Mouse (Mus musculus): ENCODE data around the gene Osbpl3. TPM values are rescaled to one million over a fixed set of nuclear protein-coding genes. Genes with fewer than 3 reads are reported as not detected.

Gene Osbpl3
- total and polyA plus RNA-seq, 2 experiments from 2014 or later, result 3.6 to 5.6 TPM

- no peaks in the 10 kb centered on the region for H3K4me1 ChIP-seq (ENCODE audit: insufficient read depth, low read length)
- ATAC-seq (no peak), DNase-seq (ENCODE audit: low spot score) (no peak)
- H3K9ac ChIP-seq (replicated peaks; ENCODE audit: low read length), result no peak overlapping the region
- no peak for TF ChIP-seq CTCF (IDR thresholded peaks at IDR 0.05; ENCODE audit: low read depth)
- 82% methylated on average over 4 of the region's 4 CpGs for WGBS
- H3K9me3 ChIP-seq (ENCODE audit: low read length), result no peaks in the 10 kb centered on the region
- H3K36me3 ChIP-seq (ENCODE audit: insufficient read depth, low read length), result no peaks in the 10 kb centered on the region
- no peak overlapping the region for H3K4me3 ChIP-seq (ENCODE audit: low read length)
- no peak overlapping the region for H3K4me2 ChIP-seq (ENCODE audit: low read depth, low read length)
- no peak overlapping the region for H3K27ac ChIP-seq
- no peaks in the 10 kb centered on the region for H3K27me3 ChIP-seq (ENCODE audit: insufficient read depth, low read length)
These were observed 182.1 kb downstream of the Osbpl3 start for GRCm38 (mm10) chr6:50273947-50274346.

- Histone ChIP-seq H3K27ac (no peak overlapping the region), H3K27me3 (ENCODE audit: insufficient read depth, low read length) (no peaks in the 10 kb centered on the region), H3K9ac (replicated peaks; ENCODE audit: low read length) (no peak overlapping the region), H3K4me2 (ENCODE audit: low read depth, low read length) (no peak overlapping the region), H3K9me3 (ENCODE audit: low read length) (no peaks in the 10 kb centered on the region), H3K36me3 (ENCODE audit: insufficient read depth, low read length) (no peaks in the 10 kb centered on the region), H3K4me3 (ENCODE audit: low read length) (no peak overlapping the region), H3K4me1 (ENCODE audit: insufficient read depth, low read length) (no peaks in the 10 kb centered on the region)
- 67% methylated on average over 1 of the region's 1 CpGs for WGBS
- no peak for ATAC-seq
- no peak for TF ChIP-seq CTCF (IDR thresholded peaks at IDR 0.05; ENCODE audit: low read depth)
- no peak for DNase-seq (ENCODE audit: low spot score)
These were observed 182.6 kb downstream of the Osbpl3 start for GRCm38 (mm10) chr6:50273416-50273815.

- DNase-seq (ENCODE audit: low spot score) (no peak), ATAC-seq (no peak)
- no peaks in the 10 kb centered on the region for H3K27me3 ChIP-seq (ENCODE audit: insufficient read depth, low read length)
- no peaks in the 10 kb centered on the region for H3K9me3 ChIP-seq (ENCODE audit: low read length)
- H3K4me2 ChIP-seq (ENCODE audit: low read depth, low read length), result no peak within 1 kb of the TSS
- H3K36me3 ChIP-seq (ENCODE audit: insufficient read depth, low read length), result no peaks in the 10 kb centered on the region
- no peak within 1 kb of the TSS for H3K9ac ChIP-seq (replicated peaks; ENCODE audit: low read length)
- TF ChIP-seq CTCF (IDR thresholded peaks at IDR 0.05; ENCODE audit: low read depth), result no peak
- no peak within 1 kb of the TSS for H3K27ac ChIP-seq
- 72% methylated on average over 6 of the region's 6 CpGs for WGBS
- no peak within 1 kb of the TSS for H3K4me3 ChIP-seq (ENCODE audit: low read length)
- peaks cover 14% of the 10 kb centered on the region for H3K4me1 ChIP-seq (ENCODE audit: insufficient read depth, low read length)
These were observed 192.3 kb downstream of the Osbpl3 start, which contains the start of gene Gsdme for GRCm38 (mm10) chr6:50263670-50264069. Gene Gsdme (minus strand): TSS chr6:50263862.

- Histone ChIP-seq H3K9ac (replicated peaks; ENCODE audit: low read length) (peak overlapping the region; percentile 75), H3K9me3 (ENCODE audit: low read length) (no peaks in the 10 kb centered on the region), H3K36me3 (ENCODE audit: insufficient read depth, low read length) (no peaks in the 10 kb centered on the region), H3K4me3 (ENCODE audit: low read length) (peak overlapping the region; percentile 38), H3K4me2 (ENCODE audit: low read depth, low read length) (peak overlapping the region; percentile 75), H3K27me3 (ENCODE audit: insufficient read depth, low read length) (no peaks in the 10 kb centered on the region), H3K4me1 (ENCODE audit: insufficient read depth, low read length) (peaks cover 14% of the 10 kb centered on the region), H3K27ac (peak overlapping the region; percentile 84)
- ATAC-seq (peak; percentile 30; the same call in 1 of the 2 replicates), DNase-seq (ENCODE audit: low spot score) (no peak)
- no peak for TF ChIP-seq CTCF (IDR thresholded peaks at IDR 0.05; ENCODE audit: low read depth)
- 31% methylated on average over 7 of the region's 7 CpGs for WGBS
These were observed 193.7 kb downstream of the Osbpl3 start for GRCm38 (mm10) chr6:50262310-50262709.

DNA sequence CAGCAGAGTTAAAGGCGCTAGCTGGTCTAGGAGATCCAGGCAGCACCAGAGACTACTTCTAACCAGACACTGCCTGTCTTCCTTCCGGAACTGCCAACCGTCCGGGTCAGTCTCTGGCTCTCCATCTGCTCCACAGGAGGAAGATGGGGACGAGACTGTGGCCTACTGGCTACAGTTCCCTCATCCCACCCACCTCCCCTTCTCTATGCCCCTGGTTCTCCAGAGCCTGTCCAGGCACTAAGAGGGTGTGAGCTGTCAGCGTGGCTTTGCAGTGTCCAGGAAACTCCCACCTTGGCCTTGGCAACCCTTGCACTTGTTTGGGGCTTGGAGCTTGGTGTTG lies 194.1 kb downstream of the Osbpl3 start:
- 0% methylated on average over 6 of the region's 6 CpGs for WGBS
- Histone ChIP-seq H3K27me3 (ENCODE audit: insufficient read depth, low read length) (no peaks in the 10 kb centered on the region), H3K36me3 (ENCODE audit: insufficient read depth, low read length) (no peaks in the 10 kb centered on the region), H3K4me1 (ENCODE audit: insufficient read depth, low read length) (peaks cover 14% of the 10 kb centered on the region), H3K27ac (peak overlapping the region; percentile 84), H3K9me3 (ENCODE audit: low read length) (no peaks in the 10 kb centered on the region), H3K4me2 (ENCODE audit: low read depth, low read length) (peak overlapping the region; percentile 75), H3K9ac (replicated peaks; ENCODE audit: low read length) (peak overlapping the region; percentile 75), H3K4me3 (ENCODE audit: low read length) (peak overlapping the region; percentile 38)
- ATAC-seq, result peak; percentile 76; the same call in 1 of the 2 replicates
- no peak for DNase-seq (ENCODE audit: low spot score)
- TF ChIP-seq CTCF (IDR thresholded peaks at IDR 0.05; ENCODE audit: low read depth), result no peak

DNA sequence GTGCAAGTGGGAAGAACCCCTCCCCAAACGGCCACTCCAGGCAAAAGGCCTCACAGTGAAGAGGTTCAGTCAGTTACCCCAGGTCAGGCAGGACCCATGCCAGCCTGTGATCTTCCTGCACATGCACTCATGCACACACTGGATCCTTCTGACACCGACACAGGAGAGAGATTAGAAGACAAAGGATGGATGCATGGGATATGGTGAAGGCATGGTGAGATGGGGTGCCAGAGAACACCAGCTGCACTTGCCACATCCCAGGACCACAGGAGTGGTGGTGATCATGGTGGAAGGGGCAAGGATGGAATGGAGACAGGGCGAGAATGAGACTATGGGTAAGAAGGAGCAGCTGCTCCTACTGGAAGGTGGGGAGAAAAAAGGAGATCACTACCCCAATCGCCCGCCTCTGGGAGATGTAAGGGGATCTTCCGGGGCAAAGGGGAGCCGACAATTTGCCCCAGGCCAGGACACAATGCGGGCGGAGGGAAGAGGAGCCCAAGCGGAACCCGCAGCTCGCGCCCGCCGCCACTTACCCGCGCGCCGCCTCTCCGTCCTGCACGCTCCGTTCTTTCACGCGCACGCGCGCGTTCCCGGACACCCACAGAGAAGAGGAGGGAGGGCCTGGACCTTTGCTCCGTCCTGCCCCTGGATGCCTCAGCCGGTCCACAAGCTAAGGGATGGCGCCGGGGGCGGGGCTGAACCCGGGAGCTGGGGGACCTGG lies 194.6 kb downstream of the Osbpl3 start:
- Histone ChIP-seq H3K9ac (replicated peaks; ENCODE audit: low read length) (peak overlapping the region; percentile 75), H3K4me1 (ENCODE audit: insufficient read depth, low read length) (peaks cover 14% of the 10 kb centered on the region), H3K27me3 (ENCODE audit: insufficient read depth, low read length) (no peaks in the 10 kb centered on the region), H3K4me2 (ENCODE audit: low read depth, low read length) (peak overlapping the region; percentile 75), H3K27ac (peak overlapping the region; percentile 84), H3K9me3 (ENCODE audit: low read length) (no peaks in the 10 kb centered on the region), H3K36me3 (ENCODE audit: insufficient read depth, low read length) (no peaks in the 10 kb centered on the region), H3K4me3 (ENCODE audit: low read length) (peak overlapping the region; percentile 38)
- ATAC-seq (peak; percentile 96), DNase-seq (ENCODE audit: low spot score) (peak; percentile 91)
- WGBS, result 5% methylated on average over 33 of the region's 35 CpGs
- TF ChIP-seq CTCF (IDR thresholded peaks at IDR 0.05; ENCODE audit: low read depth), result no peak

DNA sequence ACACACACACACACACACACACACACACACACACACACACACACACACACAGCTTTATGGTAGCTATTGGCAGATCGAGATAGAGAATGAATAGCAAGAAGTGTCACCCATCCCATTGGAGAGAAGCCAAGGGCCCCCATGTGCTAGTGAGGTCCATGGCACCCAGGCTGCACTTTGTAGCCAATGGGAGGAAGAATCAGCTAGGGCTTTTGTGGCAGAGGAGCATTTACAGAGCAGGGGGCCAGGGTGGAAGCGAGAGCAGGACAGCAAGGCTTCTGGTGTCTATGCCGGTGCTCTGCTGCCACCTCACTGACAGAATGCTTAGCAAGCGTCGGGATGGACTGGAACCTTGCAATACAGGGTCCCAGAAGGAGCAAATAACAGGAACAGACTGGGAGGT lies 200.6 kb downstream of the Osbpl3 start:
- ATAC-seq, result no peak
- 62% methylated on average over 5 of the region's 5 CpGs for WGBS
- no peaks in the 10 kb centered on the region for H3K4me1 ChIP-seq (ENCODE audit: insufficient read depth, low read length)

More for the DNA sequence above, 200.6 kb downstream of the Osbpl3 start:
- H3K27ac ChIP-seq, result no peak overlapping the region
- H3K9ac ChIP-seq (replicated peaks; ENCODE audit: low read length), result no peak overlapping the region
- H3K27me3 ChIP-seq (ENCODE audit: insufficient read depth, low read length), result no peaks in the 10 kb centered on the region
- H3K4me3 ChIP-seq (ENCODE audit: low read length), result no peak overlapping the region
- TF ChIP-seq CTCF (IDR thresholded peaks at IDR 0.05; ENCODE audit: low read depth), result no peak
- no peak overlapping the region for H3K4me2 ChIP-seq (ENCODE audit: low read depth, low read length)
- DNase-seq (ENCODE audit: low spot score), result no peak
- H3K9me3 ChIP-seq (ENCODE audit: low read length), result no peaks in the 10 kb centered on the region
- no peaks in the 10 kb centered on the region for H3K36me3 ChIP-seq (ENCODE audit: insufficient read depth, low read length)

All from hindbrain, postnatal 0 days (tissue).